Mouse (Mus musculus) B cell, adult 2 months (primary cell): ENCODE results near the gene Erv3.
A peak's percentile ranks its signal among the peaks of the same experiment; 100 is the strongest.
"Not testable (repeated sequence)": the region's sequence is repeated elsewhere in the genome, so short reads cannot be mapped to it uniquely, and the experiment has no call there.

ENCODE experiments used
- DNase-seq, 2 experiments: peaks; one replicate each; pipeline ENCODE4 v3.0.0; 2022

Erv3 gene

DNA sequence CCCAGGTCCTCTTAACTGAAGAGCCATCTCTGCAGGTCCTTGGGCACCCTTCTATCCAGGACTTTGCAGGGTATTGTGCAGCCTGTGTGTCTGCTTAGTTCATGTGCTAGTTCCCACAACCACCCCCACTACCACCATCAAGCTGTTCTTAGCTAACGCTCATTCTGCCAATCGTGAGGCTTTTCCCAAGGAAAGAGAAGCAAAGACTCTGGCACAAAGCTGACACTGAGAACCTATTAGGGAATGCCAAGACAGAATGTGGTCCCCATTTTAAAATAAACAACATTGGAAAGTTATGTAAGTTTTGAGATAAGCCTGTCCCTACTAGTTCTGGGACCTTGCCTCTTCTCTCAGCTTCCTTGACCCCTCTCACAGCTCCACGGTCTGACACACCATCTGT, 3.9 kb upstream of the Erv3 start:
- DNase-seq: no peak

- no peak for DNase-seq
Observed at GRCm38 (mm10) chr2:131862617-131863275, 3.2 kb upstream of the Erv3 start.

- no peak for DNase-seq
Observed at GRCm38 (mm10) chr2:131857838-131858237, 1.7 kb downstream of the Erv3 start.

DNA sequence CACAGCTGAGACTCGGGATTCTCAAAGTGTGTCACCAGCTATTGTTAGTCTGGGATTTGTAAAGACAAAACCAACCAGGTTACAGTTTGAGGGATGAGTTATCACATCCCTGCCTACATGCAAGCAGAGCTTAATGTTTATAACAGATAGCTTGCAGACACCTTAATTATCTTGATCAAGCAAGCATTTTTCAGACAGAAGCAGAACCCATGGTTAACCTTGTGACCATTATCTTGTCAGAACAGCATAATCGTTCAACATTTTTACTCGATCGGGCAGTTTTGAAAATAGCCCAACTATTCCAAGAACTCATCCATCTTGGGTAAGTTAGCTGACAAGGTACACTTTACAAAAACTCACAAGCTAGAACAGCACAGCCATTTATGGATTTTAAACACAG, 5.8 kb downstream of the Erv3 start:
- no peak for DNase-seq

- DNase-seq: no peak
Observed at GRCm38 (mm10) chr2:131851333-131852092, 8.0 kb downstream of the Erv3 start.

DNA sequence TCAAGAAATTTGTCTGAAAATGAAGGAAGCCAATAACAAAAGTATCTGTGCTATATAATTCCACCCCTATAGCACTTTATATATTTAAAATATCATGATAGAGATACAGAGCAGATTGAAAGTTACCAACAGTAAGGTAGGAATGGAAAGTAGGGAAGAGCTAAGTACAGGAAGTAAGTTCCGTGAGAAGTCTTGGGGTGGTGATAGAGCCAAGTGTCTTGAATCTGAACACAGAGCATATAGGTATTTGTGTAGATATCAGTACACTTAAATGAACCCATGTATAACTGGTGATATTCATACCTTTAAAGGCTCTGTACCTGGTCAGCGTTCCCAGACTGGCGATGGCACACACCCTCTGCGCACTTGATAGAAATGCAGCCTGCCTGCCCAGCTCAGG, 9.5 kb downstream of the Erv3 start:
- DNase-seq: no peak

DNA sequence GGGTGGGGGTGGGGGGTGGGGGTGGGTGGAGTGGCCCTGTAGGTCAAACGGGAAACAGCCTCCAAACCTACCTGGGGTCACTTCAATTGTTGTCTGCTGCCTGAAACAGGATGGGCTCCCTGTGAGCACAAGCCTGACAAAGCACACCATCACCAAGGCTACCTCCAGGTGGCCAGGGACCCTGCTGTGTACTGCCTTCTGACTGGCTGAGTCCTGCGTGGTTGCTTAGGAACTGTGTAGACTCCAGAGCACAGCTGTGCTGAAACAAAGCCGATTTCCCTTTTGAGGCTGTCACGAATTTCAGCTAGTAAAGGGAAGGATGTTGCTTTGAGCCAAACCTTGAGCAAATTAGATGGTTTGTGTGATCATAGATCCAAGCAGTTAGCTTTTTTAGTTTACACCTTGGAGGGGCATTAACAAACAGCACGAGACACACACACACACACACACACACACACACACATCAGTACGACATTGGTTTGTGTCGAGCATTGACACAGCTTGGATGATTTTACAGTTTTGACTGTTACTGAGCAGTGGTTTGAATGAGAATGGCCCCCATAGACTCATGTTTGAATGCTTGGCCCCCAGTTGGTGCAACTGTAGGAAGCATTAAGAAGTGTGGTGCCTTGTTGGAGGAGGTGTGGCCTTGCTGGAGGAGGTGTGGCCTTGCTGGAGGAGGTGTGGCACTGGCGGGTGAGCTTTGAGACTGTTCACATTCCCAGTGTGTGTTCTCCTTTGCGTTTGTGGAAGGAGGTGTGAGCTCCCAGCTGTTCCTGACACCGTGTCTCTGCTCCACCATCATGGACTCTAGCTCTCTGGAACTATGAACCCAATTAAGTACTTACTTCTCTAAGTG, 11.8 kb downstream of the Erv3 start:
- no peak for DNase-seq

- no peak for DNase-seq
Observed at GRCm38 (mm10) chr2:131846811-131847210, 12.7 kb downstream of the Erv3 start.

GRCm38 (mm10) chr2:131846132-131846710, 13.3 kb downstream of the Erv3 start:
- DNase-seq: no peak

- no peak for DNase-seq
Observed at GRCm38 (mm10) chr2:131845671-131846070, 13.9 kb downstream of the Erv3 start.

- no peak for DNase-seq
Observed at GRCm38 (mm10) chr2:131842568-131842967, 17.0 kb downstream of the Erv3 start.

- DNase-seq: no peak
Observed at GRCm38 (mm10) chr2:131841321-131841693, 18.2 kb downstream of the Erv3 start.

DNA sequence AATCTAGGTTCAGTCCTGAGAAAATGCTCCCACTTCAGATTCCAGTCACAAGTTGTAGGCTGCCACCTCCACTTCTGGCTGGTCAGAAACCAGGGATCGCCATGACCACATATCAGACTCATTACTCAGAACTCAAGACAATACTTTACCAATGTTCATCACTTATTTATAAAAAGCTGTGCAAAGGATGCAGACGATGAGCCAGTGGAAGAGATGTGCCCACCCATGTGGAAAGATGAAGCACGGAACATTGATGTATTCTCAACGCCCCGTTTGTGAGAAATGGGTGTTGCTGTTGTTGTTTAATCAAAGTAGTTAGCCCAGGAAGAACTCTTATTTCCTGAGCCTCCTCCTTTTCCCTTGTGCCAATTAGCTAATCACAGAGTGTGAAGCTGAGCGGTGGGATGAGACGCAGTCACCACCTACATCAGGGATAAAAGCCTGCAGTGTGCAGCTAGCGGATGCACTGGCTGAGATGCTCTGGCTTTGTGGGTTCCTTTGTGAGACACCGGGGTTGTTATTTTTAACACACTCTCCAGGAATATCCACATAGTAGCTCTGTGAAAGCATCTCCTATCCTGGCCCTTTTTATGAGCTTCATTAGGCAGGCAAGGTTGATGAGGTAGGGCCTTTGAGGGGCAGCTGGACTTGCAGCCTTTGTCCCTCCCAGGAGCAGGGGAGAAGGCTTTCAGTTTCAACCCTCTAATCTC, 18.8 kb downstream of the Erv3 start:
- DNase-seq: no peak

GRCm38 (mm10) chr2:131834296-131834695, 25.3 kb downstream of the Erv3 start:
- no peak for DNase-seq

DNA sequence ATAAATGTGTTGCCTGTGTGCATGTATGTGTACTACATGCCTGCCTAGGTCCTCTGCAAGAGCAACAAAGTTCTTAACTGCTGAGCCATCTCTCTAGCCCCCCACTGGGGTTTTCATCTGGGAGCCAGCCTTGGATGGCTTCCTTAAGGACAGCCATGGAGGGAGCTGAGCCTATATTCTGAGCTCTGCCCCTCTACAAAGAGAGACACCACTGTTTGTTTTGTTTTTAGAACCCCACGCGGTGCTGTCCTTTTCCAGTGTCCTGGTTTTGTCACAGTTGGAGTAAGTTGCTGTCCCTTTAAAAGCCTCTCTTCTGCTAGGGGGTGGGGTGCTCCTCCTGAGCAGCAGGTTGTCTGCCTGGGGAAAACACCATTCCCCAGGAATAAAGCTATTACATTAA, 27.7 kb downstream of the Erv3 start:
- no peak for DNase-seq

DNA sequence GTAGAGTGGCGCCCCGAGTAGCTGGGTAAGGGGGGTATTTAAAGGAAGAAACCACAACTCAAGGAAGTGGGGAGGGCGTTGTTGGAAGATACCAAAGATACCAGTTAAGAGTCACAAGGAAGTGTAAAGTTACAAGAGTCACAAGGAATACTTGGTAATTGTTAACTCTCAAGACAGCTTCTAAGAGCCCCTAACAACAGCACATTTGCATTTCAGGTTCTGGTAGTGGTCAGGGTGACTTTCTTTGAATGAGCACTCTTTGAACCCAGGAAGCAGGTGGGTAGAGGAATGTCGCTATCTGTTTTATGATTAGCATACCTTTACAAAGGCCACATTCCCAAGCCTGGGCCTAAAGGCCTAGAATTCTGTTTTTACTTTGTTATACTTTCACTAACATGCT, 28.6 kb downstream of the Erv3 start:
- not testable (repeated sequence) for DNase-seq

DNA sequence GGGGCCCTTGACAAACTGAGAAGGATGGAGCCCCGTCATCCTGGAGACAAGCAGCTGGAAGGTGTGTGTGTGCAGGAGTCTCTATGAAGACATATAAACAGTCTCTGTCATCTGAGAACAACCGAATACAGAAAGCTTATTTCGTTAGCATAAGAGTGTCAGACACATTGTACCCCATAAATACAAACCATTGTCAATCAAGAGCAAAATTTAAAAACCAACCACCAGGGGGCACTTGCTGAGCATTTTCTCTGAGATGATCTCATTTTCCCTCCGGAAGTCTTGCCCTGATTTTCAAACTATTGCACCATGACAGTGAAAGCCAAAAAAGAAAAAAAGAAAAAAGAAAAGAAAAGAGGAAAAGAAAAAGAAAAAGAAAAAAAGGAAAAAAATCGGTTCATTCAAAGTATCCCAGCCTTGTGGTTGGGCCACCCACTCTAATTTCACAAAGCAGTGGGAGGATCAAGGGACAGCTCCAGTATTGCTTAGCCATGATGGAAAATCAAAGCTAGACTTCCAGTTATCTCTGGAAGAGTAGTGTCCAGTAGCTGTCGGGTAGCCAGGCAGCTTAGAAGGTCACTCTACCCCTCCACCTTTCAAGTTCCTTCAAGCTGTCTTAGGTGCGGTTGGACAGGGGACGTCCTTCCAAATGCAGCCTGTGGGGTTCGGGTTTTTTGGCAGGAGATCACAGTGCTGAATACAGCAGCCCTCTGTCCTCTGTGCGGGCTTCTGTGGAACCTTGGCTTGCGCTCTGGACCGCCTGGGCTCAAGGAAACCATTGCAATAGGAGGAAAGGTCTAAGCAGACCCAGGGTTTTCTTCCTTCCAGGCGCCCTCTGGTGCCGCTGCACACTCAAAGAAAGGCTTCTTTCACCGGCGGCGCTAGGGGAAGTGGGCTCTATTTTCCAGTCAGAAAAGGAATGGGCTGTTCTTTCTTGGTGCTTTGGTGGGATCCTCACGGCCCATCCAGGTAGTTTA, 31.3 kb downstream of the Erv3 start:
- peak; percentile 64 to 72 for DNase-seq

- DNase-seq: no peak
Observed at GRCm38 (mm10) chr2:131827026-131827687, 32.4 kb downstream of the Erv3 start.

DNA sequence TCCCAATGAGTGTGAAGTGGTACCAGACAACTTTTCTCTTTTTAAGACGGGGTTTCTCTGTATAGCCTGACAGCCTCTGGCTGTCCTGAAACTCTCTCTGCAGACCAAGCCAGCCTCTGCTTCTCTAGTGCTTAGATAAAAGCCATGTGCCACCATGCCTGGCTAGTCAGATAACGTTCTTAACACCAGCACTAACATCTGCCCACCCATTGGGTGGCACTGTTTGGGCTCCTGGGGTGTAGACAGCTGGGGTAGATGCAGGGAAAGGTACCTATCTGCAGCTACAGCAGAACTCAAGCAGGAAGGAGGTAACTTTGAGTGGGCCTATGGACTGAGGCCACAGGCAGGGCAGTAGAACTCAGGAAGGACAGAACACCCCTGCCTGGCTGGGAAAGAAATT, 34.0 kb downstream of the Erv3 start:
- no peak for DNase-seq

- DNase-seq: no peak
Observed at GRCm38 (mm10) chr2:131823931-131824330, 35.6 kb downstream of the Erv3 start.

GRCm38 (mm10) chr2:131822492-131822891, 37.1 kb downstream of the Erv3 start:
- DNase-seq: no peak
